Comparison of ENCODE assay signal across 9 mouse cellular contexts in the genomic region with DNA sequence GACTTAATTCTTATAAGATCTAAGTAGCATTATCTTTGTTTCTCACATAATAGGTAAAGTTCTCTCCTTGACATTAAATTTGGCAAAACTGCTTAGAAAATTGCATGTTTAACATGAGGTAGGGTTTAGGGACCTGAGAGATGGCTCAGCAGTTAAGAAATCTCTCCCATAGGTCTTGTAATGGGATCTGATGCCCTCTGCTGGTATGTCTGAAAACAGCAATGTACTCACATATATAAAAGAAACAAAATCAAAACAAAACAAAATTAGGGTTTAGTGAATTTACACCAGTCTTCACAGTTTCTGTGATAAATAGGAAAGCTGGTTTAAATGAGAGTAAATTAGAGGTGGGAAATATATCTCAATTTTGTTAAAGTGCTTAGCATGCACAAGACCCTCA. TPM values are rescaled to one million over a fixed set of nuclear protein-coding genes. Genes with fewer than 3 reads are reported as not detected.
DNase-seq lines count a peak whose midpoint lies in the region; ATAC-seq and TF ChIP-seq lines count a peak whose summit lies in the region.
"Had no signal": no experiment of that assay in that cellular context is flagged by ENCODE, and none has a peak within 500 bp of the region (broad histone marks: within the 10 kb centered on the region; RNA-seq: fewer than 3 reads in every experiment).

No protein-coding gene starts in this region.

- no peak overlapping the region for H3K4me3 ChIP-seq in hindbrain, embryonic 11.5 days (ENCODE audit: low read depth, low read length)
- no peak overlapping the region for H3K4me3 ChIP-seq in hindbrain, embryonic 13.5 days
- no peak overlapping the region for H3K4me3 ChIP-seq in lung, adult 2 months (replicated peaks; ENCODE audit: extremely low read depth, low read depth, low read length)
- H3K4me3 ChIP-seq: limb, embryonic 13.5 days had no signal

- no peak for ATAC-seq in hindbrain, embryonic 11.5 days (ENCODE audit: low FRiP score)
- no peak for ATAC-seq in hindbrain, embryonic 13.5 days (ENCODE audit: low FRiP score)

- no peaks in the 10 kb centered on the region for H3K27me3 ChIP-seq in hindbrain, embryonic 11.5 days (ENCODE audit: control insufficient read depth, insufficient read depth, low read length)
- no peaks in the 10 kb centered on the region for H3K27me3 ChIP-seq in hindbrain, embryonic 13.5 days
- H3K27me3 ChIP-seq: limb, embryonic 13.5 days had no signal

- peak; percentile 26; the same call in 1 of the 2 replicates for TF ChIP-seq CTCF in lung, adult 2 months (IDR thresholded peaks at IDR 0.05; ENCODE audit: insufficient read depth, low read length)

- H3K9ac ChIP-seq in hindbrain, embryonic 11.5 days (ENCODE audit: low read depth, low read length) = no peak overlapping the region
- no peak overlapping the region for H3K9ac ChIP-seq in hindbrain, embryonic 13.5 days
- H3K9ac ChIP-seq: limb, embryonic 13.5 days had no signal

- H3K9me3 ChIP-seq in hindbrain, embryonic 11.5 days (ENCODE audit: control insufficient read depth, low read length) = no peaks in the 10 kb centered on the region
- H3K9me3 ChIP-seq in hindbrain, embryonic 13.5 days = no peaks in the 10 kb centered on the region
- H3K9me3 ChIP-seq: limb, embryonic 13.5 days had no signal

- TF ChIP-seq POLR2A in lung, adult 2 months (IDR thresholded peaks at IDR 0.05; ENCODE audit: borderline replicate concordance, extremely low read depth, low read depth, low read length) = no peak

- no peak overlapping the region for H3K4me2 ChIP-seq in hindbrain, embryonic 11.5 days (replicated peaks; ENCODE audit: low read depth, low read length)
- no peak overlapping the region for H3K4me2 ChIP-seq in hindbrain, embryonic 13.5 days
- H3K4me2 ChIP-seq: limb, embryonic 13.5 days had no signal

- DNase-seq in hindbrain, embryonic 11.5 days (ENCODE audit: low spot score) = peak; percentile 61
- peak; percentile 56 for DNase-seq in urinary bladder, postnatal 14 days (ENCODE audit: low spot score)
- no peak for DNase-seq in urinary bladder, postnatal 4 days (ENCODE audit: low spot score in 2 of 2)
- DNase-seq in c-Kit-positive CD71-positive TER-119-positive erythroid progenitor cells, embryonic 14.5 days (ENCODE audit: low spot score) = peak; percentile 44
- no peak for DNase-seq in lung, adult 2 months
- DNase-seq in ovary, adult 18-20 months (ENCODE audit: low spot score) = no peak
- no peak for DNase-seq in urinary bladder, adult 2 months (ENCODE audit: low spot score)

- H3K36me3 ChIP-seq in hindbrain, embryonic 11.5 days (ENCODE audit: control insufficient read depth, insufficient read depth, low read length) = peaks cover 10% of the 10 kb centered on the region
- H3K36me3 ChIP-seq in hindbrain, embryonic 13.5 days = peaks cover 51% of the 10 kb centered on the region

- H3K4me1 ChIP-seq in hindbrain, embryonic 11.5 days (replicated peaks; ENCODE audit: control insufficient read depth, insufficient read depth, low read length) = no peaks in the 10 kb centered on the region
- peaks cover 26% of the 10 kb centered on the region for H3K4me1 ChIP-seq in hindbrain, embryonic 13.5 days (replicated peaks)
- H3K4me1 ChIP-seq in lung, adult 2 months (ENCODE audit: control insufficient read depth, insufficient read depth, low read length) = peaks cover 25% of the 10 kb centered on the region

- H3K27ac ChIP-seq in hindbrain, embryonic 11.5 days (ENCODE audit: low read depth, low read length) = no peak overlapping the region
- H3K27ac ChIP-seq in hindbrain, embryonic 13.5 days = no peak overlapping the region
- H3K27ac ChIP-seq: limb, embryonic 13.5 days had no signal

RNA-seq across cellular contexts. Expression of gene Sptan1, which starts 11.9 kb away (rescaled TPM):
- 172 and 192 TPM in 2 replicates for polyA plus RNA-seq in hindbrain, embryonic 11.5 days (2014; fragmentation: Nextera tagmentation; extraction: Ambion mirVana)
- 192 and 203 TPM in 2 replicates for polyA plus RNA-seq in hindbrain, embryonic 13.5 days (2015; fragmentation: Nextera tagmentation; extraction: Ambion mirVana)
- polyA plus RNA-seq in lung, adult 2 months (2012; rRNA removed) = 299 and 313 TPM in 2 replicates
- polyA plus RNA-seq in urinary bladder, adult 2 months (2012; rRNA removed) = 206 and 215 TPM in 2 replicates

RNA-seq across cellular contexts. Expression of gene Gle1, which starts 42.1 kb away (rescaled TPM):
- polyA plus RNA-seq in hindbrain, embryonic 11.5 days (2014; fragmentation: Nextera tagmentation; extraction: Ambion mirVana) = 55.7 and 57.4 TPM in 2 replicates
- 75.2 and 82.1 TPM in 2 replicates for polyA plus RNA-seq in hindbrain, embryonic 13.5 days (2015; fragmentation: Nextera tagmentation; extraction: Ambion mirVana)
- 20.4 and 27.1 TPM in 2 replicates for polyA plus RNA-seq in lung, adult 2 months (2012; rRNA removed)
- polyA plus RNA-seq in urinary bladder, adult 2 months (2012; rRNA removed) = 34.0 and 38.4 TPM in 2 replicates

Comparison
In these comparisons a context has a peak if more than half of its experiments do, and no peak if none do; other contexts are left out.
1. DNase-seq: peak in hindbrain, embryonic 11.5 days (single experiment), urinary bladder, postnatal 14 days (single experiment) and c-Kit-positive CD71-positive TER-119-positive erythroid progenitor cells, embryonic 14.5 days (single experiment); none in urinary bladder, postnatal 4 days (0 of 2), lung, adult 2 months (single experiment), ovary, adult 18-20 months (single experiment) and urinary bladder, adult 2 months (single experiment).